Mouse (Mus musculus) kidney, adult 2 months (tissue): Measurements from ENCODE around the gene Gpx3. TPM values are rescaled to one million over a fixed set of nuclear protein-coding genes. Genes with fewer than 3 reads are reported as not detected.

ENCODE experiments used
- DNase-seq: peaks from one replicate; pipeline ENCODE4 v3.0.0; 2021
- H3K27ac ChIP-seq: fragments of 200-500 bp; 2 replicates; pipeline ENCODE4 v1.5.1; 2012; ENCODE audit warnings: low read depth, low read length, control low read depth, inconsistent platforms; ENCODE audit not compliant: insufficient read depth
- H3K27me3 ChIP-seq: fragments of 200-500 bp; replicated peaks from 2 replicates; pipeline ENCODE4 v1.6.1; 2012; ENCODE audit warnings: mild to moderate bottlenecking, moderate library complexity, low read length, inconsistent platforms; ENCODE audit not compliant: control insufficient read depth, insufficient read depth
- H3K36me3 ChIP-seq: fragments of 200-500 bp; 2 replicates; pipeline ENCODE4 v1.6.1; 2012; ENCODE audit warnings: mild to moderate bottlenecking, moderate library complexity, low read length, inconsistent platforms; ENCODE audit not compliant: control insufficient read depth, insufficient read depth
- H3K4me1 ChIP-seq: fragments of 200-500 bp; 2 replicates; pipeline ENCODE4 v1.6.1; 2011; ENCODE audit warnings: low read length; ENCODE audit not compliant: control insufficient read depth, insufficient read depth
- H3K4me3 ChIP-seq: fragments of 200-500 bp; 2 replicates; pipeline ENCODE4 v1.5.1; 2011; ENCODE audit warnings: mild to moderate bottlenecking, low read depth, low read length, control low read depth; ENCODE audit not compliant: insufficient read depth
- CTCF ChIP-seq: fragments of 200-500 bp; conservative IDR thresholded peaks from 2 replicates; pipeline ENCODE4 v1.5.1; 2011; ENCODE audit warnings: low read depth, mild to moderate bottlenecking, control low read depth, low read length, moderate library complexity, mixed read lengths; ENCODE audit not compliant: insufficient read depth, insufficient read length
- POLR2A ChIP-seq: fragments of 200-500 bp; IDR thresholded peaks from one replicate; pipeline ENCODE4 v1.6.1; 2011; ENCODE audit warnings: low read depth, low read length, control low read depth
- WGBS: fragments of 180-500 bp; shearing (Covaris S2); methylation state at CpG from one replicate; pipeline ENCODE4 v1.1.7; 2018; 5-methylcytosine and 5-hydroxymethylcytosine counted together
- polyA plus RNA-seq: library from polyadenylated mRNA; depleted of rRNA; stranded (reverse); fragments of >200 nt; gene quantifications from 2 replicates; pipeline ENCODE4 v1.2.3, GENCODE M21; 2012

Gpx3 gene
- polyA plus RNA-seq, 1 experiment, result 31,623 TPM

- TF ChIP-seq CTCF (no peak), POLR2A (no peak)
- peaks cover 5% of the 10 kb centered on the region; the same call in 1 of the 2 replicates for H3K4me1 ChIP-seq
- no peaks in the 10 kb centered on the region for H3K27me3 ChIP-seq
- WGBS, result 43% methylated on average over 9 of the region's 9 CpGs
- H3K36me3 ChIP-seq, result peaks cover 22% of the 10 kb centered on the region; the same call in 1 of the 2 replicates
- peak; percentile 81 for DNase-seq
- no peak overlapping the region for H3K4me3 ChIP-seq
- peak overlapping the region; percentile 64 for H3K27ac ChIP-seq
Observed at GRCm38 (mm10) chr11:54912503-54913316, 10.5 kb downstream of the Gpx3 start.

GRCm38 (mm10) chr11:54913841-54914240, 11.6 kb downstream of the Gpx3 start:
- no peak for DNase-seq
- WGBS, result 66% methylated on average over 5 of the region's 5 CpGs
- TF ChIP-seq CTCF, result no peak
- Histone ChIP-seq H3K36me3 (peaks cover 17% of the 10 kb centered on the region; the same call in 1 of the 2 replicates), H3K27me3 (no peaks in the 10 kb centered on the region), H3K4me1 (peaks cover 5% of the 10 kb centered on the region; the same call in 1 of the 2 replicates), H3K27ac (no peak overlapping the region), H3K4me3 (no peak overlapping the region)

- Histone ChIP-seq H3K36me3 (peaks cover 7% of the 10 kb centered on the region; the same call in 1 of the 2 replicates), H3K27ac (no peak overlapping the region), H3K4me3 (no peak overlapping the region), H3K4me1 (peaks cover 22% of the 10 kb centered on the region), H3K27me3 (no peaks in the 10 kb centered on the region)
- DNase-seq, result no peak
- 72% methylated on average over 7 of the region's 7 CpGs for WGBS
- TF ChIP-seq CTCF (no peak), POLR2A (no peak)
Observed at GRCm38 (mm10) chr11:54917461-54917860, 15.2 kb downstream of the Gpx3 start.

- TF ChIP-seq CTCF (peak; percentile 45), POLR2A (no peak)
- WGBS, result 96% methylated on average over 4 of the region's 4 CpGs
- Histone ChIP-seq H3K4me1 (peaks cover 22% of the 10 kb centered on the region), H3K36me3 (peaks cover 7% of the 10 kb centered on the region; the same call in 1 of the 2 replicates), H3K4me3 (no peak overlapping the region), H3K27ac (no peak overlapping the region), H3K27me3 (no peaks in the 10 kb centered on the region)
- DNase-seq, result no peak
Observed at GRCm38 (mm10) chr11:54918273-54918672, 16.0 kb downstream of the Gpx3 start.

- TF ChIP-seq POLR2A (no peak), CTCF (no peak)
- H3K4me3 ChIP-seq, result no peak overlapping the region
- peak; percentile 78 for DNase-seq
- no peaks in the 10 kb centered on the region for H3K27me3 ChIP-seq
- 59% methylated on average over 11 of the region's 11 CpGs for WGBS
- H3K36me3 ChIP-seq, result peaks cover 7% of the 10 kb centered on the region; the same call in 1 of the 2 replicates
- peak overlapping the region; percentile 37 for H3K27ac ChIP-seq
- peaks cover 17% of the 10 kb centered on the region for H3K4me1 ChIP-seq
Observed at GRCm38 (mm10) chr11:54920127-54920972, 18.1 kb downstream of the Gpx3 start.

GRCm38 (mm10) chr11:54920973-54921580, 18.8 kb downstream of the Gpx3 start:
- peaks cover 17% of the 10 kb centered on the region for H3K4me1 ChIP-seq
- 57% methylated on average over 6 of the region's 6 CpGs for WGBS
- H3K4me3 ChIP-seq, result no peak overlapping the region
- no peaks in the 10 kb centered on the region for H3K27me3 ChIP-seq
- H3K36me3 ChIP-seq, result peaks cover 7% of the 10 kb centered on the region; the same call in 1 of the 2 replicates
- H3K27ac ChIP-seq, result peak overlapping the region; percentile 37
- DNase-seq, result peak; percentile 29
- no peak for TF ChIP-seq CTCF
- TF ChIP-seq POLR2A, result no peak
